Mouse (Mus musculus) cerebellum, adult 2 months (tissue): ENCODE results near the gene Mgat4b.

Experiments used
- CTCF ChIP-seq: fragments of 200-500 bp; IDR thresholded peaks from 2 replicates; pipeline ENCODE4 v1.5.1; 2011; ENCODE audit warnings: low read depth, mild to moderate bottlenecking, control low read depth, low read length, moderate library complexity, borderline replicate concordance; ENCODE audit not compliant: insufficient read depth
- POLR2A ChIP-seq: fragments of 200-500 bp; IDR thresholded peaks from 2 replicates; pipeline ENCODE4 v1.6.1; 2011; ENCODE audit warnings: low read length, control low read depth, borderline replicate concordance; ENCODE audit not compliant: insufficient read depth

DNA sequence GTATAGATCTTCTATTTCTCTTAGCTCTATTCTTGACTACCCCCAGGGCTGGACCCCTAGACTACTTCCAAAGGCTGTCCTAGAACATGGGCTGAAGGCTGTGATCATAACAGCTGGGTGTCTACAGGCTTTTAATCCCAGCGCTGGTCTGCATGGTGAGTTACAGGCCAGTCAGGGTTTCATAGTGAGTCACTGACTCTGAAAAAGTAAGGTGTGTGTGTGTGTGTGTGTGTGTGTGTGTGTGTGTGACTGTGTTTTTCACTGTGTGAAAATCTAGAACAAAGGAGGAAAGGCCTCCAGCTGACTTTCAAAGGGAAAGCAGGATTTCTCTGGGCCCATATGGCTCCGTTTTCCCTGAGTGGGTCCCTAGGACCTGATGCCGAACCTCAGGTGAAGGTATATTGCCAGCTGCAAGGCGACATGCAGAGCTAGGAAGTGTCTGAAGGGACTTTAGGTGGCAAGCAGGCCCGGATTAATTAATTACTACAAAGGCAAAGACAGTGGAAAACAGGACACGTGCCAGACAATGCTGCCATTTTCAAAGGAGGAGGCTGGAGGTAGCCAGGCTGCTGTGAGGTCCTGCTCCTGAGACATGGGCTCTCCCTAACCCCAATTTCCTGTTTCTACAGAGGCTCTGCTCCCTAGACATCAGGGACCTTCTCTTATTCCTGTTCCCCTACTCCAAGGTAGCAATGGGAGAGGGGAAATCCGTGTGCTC lies 12.0 kb downstream of the Mgat4b start:
- TF ChIP-seq CTCF (no peak), POLR2A (no peak)
